Comparison of ENCODE assay signal across 24 mouse cellular contexts in genomic region chr5:111244061-111244460, GRCm38 (mm10).
DNase-seq lines count a peak whose midpoint lies in the region; ATAC-seq and TF ChIP-seq lines count a peak whose summit lies in the region.
"Had no signal": no experiment of that assay in that cellular context is flagged by ENCODE, and none has a peak within 500 bp of the region (broad histone marks: within the 10 kb centered on the region; RNA-seq: fewer than 3 reads in every experiment).

No protein-coding gene starts in this region.

- H3K9ac ChIP-seq in heart, postnatal 0 days (replicated peaks; ENCODE audit: low read depth, low read length): no peak overlapping the region
- no peak overlapping the region for H3K9ac ChIP-seq in midbrain, postnatal 0 days (replicated peaks; ENCODE audit: low read length, poor library complexity, severe bottlenecking)
- no peak overlapping the region for H3K9ac ChIP-seq in midbrain, embryonic 14.5 days (replicated peaks; ENCODE audit: low read length)
- H3K9ac ChIP-seq: embryonic facial prominence, embryonic 12.5 days; forebrain, embryonic 15.5 days; hindbrain, embryonic 15.5 days; intestine, embryonic 15.5 days; liver, embryonic 15.5 days; lung, embryonic 15.5 days had no signal

- H3K4me2 ChIP-seq in heart, postnatal 0 days (ENCODE audit: low read depth, low read length): no peak overlapping the region
- no peak overlapping the region for H3K4me2 ChIP-seq in midbrain, postnatal 0 days (ENCODE audit: low read depth, low read length, poor library complexity, severe bottlenecking)
- H3K4me2 ChIP-seq in midbrain, embryonic 14.5 days (ENCODE audit: low read length): no peak overlapping the region
- H3K4me2 ChIP-seq: embryonic facial prominence, embryonic 12.5 days; forebrain, embryonic 15.5 days; hindbrain, embryonic 15.5 days; intestine, embryonic 15.5 days; liver, embryonic 15.5 days; lung, embryonic 15.5 days had no signal

- no peak for TF ChIP-seq EP300 in heart, postnatal 0 days (IDR thresholded peaks at IDR 0.05; ENCODE audit: low read depth)

- TF ChIP-seq CTCF in gastrocnemius, adult 2 months (IDR thresholded peaks at IDR 0.05): no peak
- TF ChIP-seq CTCF in heart, postnatal 0 days (IDR thresholded peaks at IDR 0.05; ENCODE audit: low read depth): no peak
- TF ChIP-seq CTCF in midbrain, postnatal 0 days (IDR thresholded peaks at IDR 0.05): no peak

- H3K27me3 ChIP-seq in heart, postnatal 0 days (ENCODE audit: control insufficient read depth, insufficient read depth, low read length): no peaks in the 10 kb centered on the region
- peaks cover 25% of the 10 kb centered on the region for H3K27me3 ChIP-seq in midbrain, embryonic 10.5 days (ENCODE audit: low read depth, poor library complexity, severe bottlenecking)
- H3K27me3 ChIP-seq in midbrain, postnatal 0 days (ENCODE audit: insufficient read depth, low read length): no peaks in the 10 kb centered on the region
- H3K27me3 ChIP-seq in midbrain, embryonic 14.5 days (ENCODE audit: control insufficient read depth, insufficient read depth, low read length): no peaks in the 10 kb centered on the region
- H3K27me3 ChIP-seq: embryonic facial prominence, embryonic 12.5 days; forebrain, embryonic 15.5 days; hindbrain, embryonic 15.5 days; intestine, embryonic 15.5 days; liver, embryonic 15.5 days; lung, embryonic 15.5 days had no signal

- H3K27ac ChIP-seq in gastrocnemius, adult 2 months: no peak overlapping the region; the same call in 1 of the 2 replicates
- H3K27ac ChIP-seq in heart, postnatal 0 days (ENCODE audit: low read depth): peak overlapping the region; percentile 30; the same call in 1 of the 2 replicates
- peak overlapping the region; percentile 55; the same call in 1 of the 2 replicates for H3K27ac ChIP-seq in midbrain, embryonic 10.5 days (replicated peaks)
- no peak overlapping the region for H3K27ac ChIP-seq in midbrain, postnatal 0 days (ENCODE audit: low read depth, low read length)
- peak overlapping the region; percentile 8; the same call in 1 of the 2 replicates for H3K27ac ChIP-seq in midbrain, embryonic 14.5 days (replicated peaks; ENCODE audit: low read depth, low read length)
- H3K27ac ChIP-seq: forebrain, embryonic 15.5 days; intestine, embryonic 15.5 days; liver, embryonic 15.5 days; lung, embryonic 15.5 days had no signal

- intact Hi-C loops in gastrocnemius, adult 2 months (cut with DNase I): no loop called here
- intact Hi-C loops in gastrocnemius, postnatal 36 days (cut with DNase I): no loop called here
- intact Hi-C loops in heart, postnatal 25 days (cut with DNase I): no loop called here

- no peak for ATAC-seq in heart, postnatal 0 days (ENCODE audit: insufficient read depth, low read depth)
- ATAC-seq in midbrain, postnatal 0 days (ENCODE audit: low FRiP score): no peak
- ATAC-seq in midbrain, embryonic 14.5 days (ENCODE audit: low FRiP score, low TSS enrichment): no peak
- ATAC-seq in activated CD4-positive, CD25-positive, alpha-beta regulatory T cell, adult 4 months: no peak
- ATAC-seq: CD4-positive, CD25-positive, alpha-beta regulatory T cell, adult 4 months; forebrain, embryonic 15.5 days; intestine, embryonic 15.5 days had no signal

- peak; percentile 24 for DNase-seq in gastrocnemius, adult 2 months
- no peak for DNase-seq in gastrocnemius, postnatal 36 days
- no peak for DNase-seq in heart, postnatal 0 days (ENCODE audit: low spot score)
- DNase-seq in heart, postnatal 25 days (ENCODE audit: low spot score): no peak
- no peak for DNase-seq in midbrain, embryonic 10.5 days (ENCODE audit: low spot score)
- no peak for DNase-seq in midbrain, postnatal 0 days (ENCODE audit: low spot score)
- DNase-seq in midbrain, embryonic 14.5 days: no peak
- DNase-seq: cerebellum, adult 11-12 months; cerebellum, postnatal 10 days; kidney, adult 8-10 months; left cerebral cortex, postnatal 4 days; liver; right cerebral cortex, postnatal 25 days; spleen, adult 18-20 months had no signal

- 60% methylated on average over 9 of the region's 9 CpGs for WGBS in heart, postnatal 0 days
- 48% methylated on average over 9 of the region's 9 CpGs for WGBS in midbrain, embryonic 10.5 days
- WGBS in midbrain, postnatal 0 days: 48% methylated on average over 9 of the region's 9 CpGs
- WGBS in midbrain, embryonic 14.5 days: 43% methylated on average over 9 of the region's 9 CpGs

- 0 out of 2 replicates have a peak, but pooled peaks cover 2% of the 10 kb centered on the region for H3K36me3 ChIP-seq in heart, postnatal 0 days (replicated peaks; ENCODE audit: control insufficient read depth, insufficient read depth, low read length)
- peaks cover 9% of the 10 kb centered on the region; the same call in 1 of the 2 replicates for H3K36me3 ChIP-seq in midbrain, embryonic 10.5 days
- peaks cover 10% of the 10 kb centered on the region for H3K36me3 ChIP-seq in midbrain, postnatal 0 days (ENCODE audit: insufficient read depth, low read length)
- H3K36me3 ChIP-seq in midbrain, embryonic 14.5 days (ENCODE audit: control insufficient read depth, insufficient read depth, low read length): peaks cover 10% of the 10 kb centered on the region
- H3K36me3 ChIP-seq: intestine, embryonic 15.5 days; liver, embryonic 15.5 days; lung, embryonic 15.5 days had no signal

- H3K9me3 ChIP-seq in heart, postnatal 0 days (replicated peaks; ENCODE audit: control insufficient read depth, low read length): no peaks in the 10 kb centered on the region
- H3K9me3 ChIP-seq in midbrain, embryonic 10.5 days (replicated peaks): no peaks in the 10 kb centered on the region
- no peaks in the 10 kb centered on the region for H3K9me3 ChIP-seq in midbrain, postnatal 0 days (ENCODE audit: low read length)
- no peaks in the 10 kb centered on the region for H3K9me3 ChIP-seq in midbrain, embryonic 14.5 days (ENCODE audit: control insufficient read depth, low read length)
- H3K9me3 ChIP-seq: embryonic facial prominence, embryonic 12.5 days; forebrain, embryonic 15.5 days; hindbrain, embryonic 15.5 days; intestine, embryonic 15.5 days; liver, embryonic 15.5 days; lung, embryonic 15.5 days; megakaryocyte, embryonic 14.5 days had no signal

- H3K4me1 ChIP-seq in heart, postnatal 0 days (ENCODE audit: control insufficient read depth, insufficient read depth): peaks cover 3% of the 10 kb centered on the region; the same call in 1 of the 2 replicates
- peaks cover 60% of the 10 kb centered on the region for H3K4me1 ChIP-seq in midbrain, embryonic 10.5 days
- peaks cover 6% of the 10 kb centered on the region; the same call in 1 of the 2 replicates for H3K4me1 ChIP-seq in midbrain, postnatal 0 days (ENCODE audit: insufficient read depth, low read length)
- H3K4me1 ChIP-seq in midbrain, embryonic 14.5 days (ENCODE audit: control insufficient read depth, insufficient read depth, low read length): peaks cover 26% of the 10 kb centered on the region
- H3K4me1 ChIP-seq: intestine, embryonic 15.5 days had no signal

- H3K4me3 ChIP-seq in gastrocnemius, adult 2 months: no peak overlapping the region
- H3K4me3 ChIP-seq in heart, postnatal 0 days (ENCODE audit: low read depth, low read length): no peak overlapping the region
- no peak overlapping the region for H3K4me3 ChIP-seq in midbrain, embryonic 10.5 days
- no peak overlapping the region for H3K4me3 ChIP-seq in midbrain, postnatal 0 days (ENCODE audit: low read depth, low read length)
- no peak overlapping the region for H3K4me3 ChIP-seq in midbrain, embryonic 14.5 days (replicated peaks; ENCODE audit: low read depth, low read length)
- H3K4me3 ChIP-seq: embryonic facial prominence, embryonic 12.5 days; erythroblast, embryonic 14.5 days; forebrain, embryonic 15.5 days; hindbrain, embryonic 15.5 days; intestine, embryonic 15.5 days; liver, embryonic 15.5 days; lung, embryonic 15.5 days; megakaryocyte, embryonic 14.5 days had no signal

Comparison
In these comparisons a context has a peak if more than half of its experiments do, and no peak if none do; other contexts are left out.
1. H3K27ac ChIP-seq: peak in heart, postnatal 0 days (single experiment), midbrain, embryonic 10.5 days (single experiment) and midbrain, embryonic 14.5 days (single experiment); none in gastrocnemius, adult 2 months (single experiment) and midbrain, postnatal 0 days (single experiment).